Mouse (Mus musculus) testis, postnatal 10 days (tissue): Measurements from ENCODE around the gene Gm7951.
"Not testable (repeated sequence)": the region's sequence is repeated elsewhere in the genome, so short reads cannot be mapped to it uniquely, and the experiment has no call there.

ENCODE experiments used
- DNase-seq: peaks from one replicate; pipeline ENCODE4 v3.0.0; 2021; ENCODE audit warnings: low spot score

Gm7951 gene

GRCm38 (mm10) chr14:42117269-42117668 lies at the start of gene Gm7951:
TSS of gene Gm7951 (minus strand) at chr14:42117369.
- not testable (repeated sequence) for DNase-seq

- not testable (repeated sequence) for DNase-seq
These were observed 45.4 kb upstream of the Gm7951 start, which contains the start of gene Gm17027 for GRCm38 (mm10) chr14:42162522-42162921. TSS of gene Gm17027 (minus strand) at chr14:42162622.

- peak; percentile 44 for DNase-seq
These were observed 17.4 kb upstream of the Gm7951 start for GRCm38 (mm10) chr14:42134571-42134970.

DNA sequence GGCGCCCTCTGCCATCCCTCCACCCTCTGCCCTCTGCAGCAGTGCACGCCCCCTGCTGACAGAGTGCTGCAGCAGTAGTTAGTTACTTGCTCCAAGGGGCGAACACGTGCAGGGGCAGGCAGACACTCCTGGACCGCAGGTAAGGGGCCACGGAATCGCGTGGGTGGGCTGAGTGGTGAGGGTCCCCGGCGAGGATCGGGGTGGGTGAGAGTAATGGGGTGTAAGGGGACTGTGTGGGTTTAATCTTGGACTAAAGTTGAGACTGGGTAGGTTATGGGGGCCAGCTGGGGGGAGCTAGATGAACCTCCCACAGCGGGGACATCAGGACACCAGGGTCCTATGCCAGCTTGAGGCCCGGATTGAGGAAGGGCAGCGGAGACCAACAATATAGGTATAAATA lies 16.6 kb upstream of the Gm7951 start:
- DNase-seq = peak; percentile 40
